Mouse (Mus musculus) adrenal gland, postnatal 4 days (tissue): ENCODE data around the gene Tbck. TPM values are rescaled to one million over a fixed set of nuclear protein-coding genes. Genes with fewer than 3 reads are reported as not detected.

ENCODE experiments used
- DNase-seq, 2 experiments: peaks; one replicate each; pipeline ENCODE4 v3.0.0; 2021 to 2022; ENCODE audit warnings: low spot score in 2 of 2, mixed read lengths in 2 of 2
- total RNA-seq, 2 experiments: library from RNA; stranded (reverse); gene quantifications; 2 replicates each; pipeline ENCODE4 v1.2.3; 2021

Tbck gene
- total RNA-seq, 2 experiments from 2014 or later, result 26.2 to 28.6 TPM

GRCm38 (mm10) chr3:132815497-132816326, 131.8 kb downstream of the Tbck start:
- no peak for DNase-seq

- DNase-seq, result no peak
These were observed 135.5 kb downstream of the Tbck start for GRCm38 (mm10) chr3:132819408-132819807.

GRCm38 (mm10) chr3:132831179-132831873, 147.4 kb downstream of the Tbck start:
- DNase-seq, result no peak

- no peak for DNase-seq
These were observed 151.3 kb downstream of the Tbck start for GRCm38 (mm10) chr3:132835118-132835794.

GRCm38 (mm10) chr3:132837134-132837533, 153.2 kb downstream of the Tbck start:
- DNase-seq, result no peak

- DNase-seq, result no peak
These were observed 154.9 kb downstream of the Tbck start for GRCm38 (mm10) chr3:132838656-132839417.

GRCm38 (mm10) chr3:132839516-132839915, 155.6 kb downstream of the Tbck start:
- DNase-seq, result no peak

GRCm38 (mm10) chr3:132842676-132843075, 158.7 kb downstream of the Tbck start:
- DNase-seq, result no peak

GRCm38 (mm10) chr3:132849669-132850068, 165.7 kb downstream of the Tbck start:
- DNase-seq, result no peak

GRCm38 (mm10) chr3:132850431-132850830, 166.5 kb downstream of the Tbck start:
- no peak for DNase-seq

GRCm38 (mm10) chr3:132851417-132851816, 167.5 kb downstream of the Tbck start:
- no peak for DNase-seq

- no peak for DNase-seq
These were observed 168.1 kb downstream of the Tbck start for GRCm38 (mm10) chr3:132851841-132852728.

GRCm38 (mm10) chr3:132854271-132854670, 170.3 kb downstream of the Tbck start:
- no peak for DNase-seq

- DNase-seq, result no peak
These were observed 171.7 kb downstream of the Tbck start for GRCm38 (mm10) chr3:132855458-132856212.

- DNase-seq, result no peak
These were observed 172.7 kb downstream of the Tbck start for GRCm38 (mm10) chr3:132856651-132857050.

GRCm38 (mm10) chr3:132858849-132859248, 174.9 kb downstream of the Tbck start:
- DNase-seq, result no peak

- DNase-seq, result no peak
These were observed 175.6 kb downstream of the Tbck start for GRCm38 (mm10) chr3:132859573-132859972.

- no peak for DNase-seq
These were observed 176.9 kb downstream of the Tbck start for GRCm38 (mm10) chr3:132860796-132861195.

GRCm38 (mm10) chr3:132863843-132864242, 179.9 kb downstream of the Tbck start:
- DNase-seq, result no peak
